Mouse (Mus musculus): ENCODE data around the gene Atm. TPM values are rescaled to one million over a fixed set of nuclear protein-coding genes. Genes with fewer than 3 reads are reported as not detected.
A peak's percentile ranks its signal among the peaks of the same experiment; 100 is the strongest.

Gene Atm
- total RNA-seq, 2 experiments from 2014 or later: 5.0 to 5.5 TPM

DNA sequence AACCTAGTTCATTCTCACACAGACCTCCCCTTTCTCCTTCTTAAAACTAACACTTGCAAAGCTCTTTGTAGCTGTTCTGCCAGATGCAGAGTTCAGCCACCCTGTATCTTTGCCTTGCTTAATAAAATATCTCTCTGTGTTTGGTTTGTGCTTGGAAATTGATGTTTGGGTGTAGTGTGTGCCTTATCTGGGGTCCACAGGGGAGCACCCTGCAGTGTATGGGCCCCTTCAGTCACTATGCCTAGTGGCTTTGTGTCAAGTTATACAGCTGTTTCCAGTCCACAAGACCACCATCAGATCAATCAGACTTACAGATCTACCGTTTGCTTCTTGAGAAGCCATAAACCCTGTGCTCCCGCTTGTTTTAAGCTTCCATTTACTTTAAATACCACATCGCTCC is 127.1 kb downstream of the Atm start:
- no peak for DNase-seq (ENCODE audit: low spot score)

DNA sequence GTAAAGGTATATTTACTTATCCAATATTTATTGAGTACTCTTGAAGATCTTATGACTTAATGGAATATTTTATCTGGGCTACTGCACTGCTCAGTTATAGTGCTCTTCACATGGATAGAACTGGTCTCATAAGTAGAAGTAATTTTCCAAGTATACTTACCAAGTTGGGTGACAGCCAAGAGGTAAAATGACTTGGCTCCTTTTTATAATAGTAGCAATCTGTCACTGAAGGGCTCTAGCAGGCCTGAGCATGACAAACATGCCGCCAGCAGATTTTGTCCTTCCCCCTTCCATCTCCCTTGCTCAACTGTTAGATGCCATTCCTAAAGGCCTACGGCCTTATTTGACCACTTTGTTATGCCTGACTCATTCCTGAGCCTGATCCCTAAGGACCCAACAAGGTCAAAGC is 127.6 kb downstream of the Atm start:
- no peak for DNase-seq (ENCODE audit: low spot score)

GRCm38 (mm10) chr9:53408548-53408947 is 128.0 kb downstream of the Atm start:
- no peak for DNase-seq (ENCODE audit: low spot score)

DNA sequence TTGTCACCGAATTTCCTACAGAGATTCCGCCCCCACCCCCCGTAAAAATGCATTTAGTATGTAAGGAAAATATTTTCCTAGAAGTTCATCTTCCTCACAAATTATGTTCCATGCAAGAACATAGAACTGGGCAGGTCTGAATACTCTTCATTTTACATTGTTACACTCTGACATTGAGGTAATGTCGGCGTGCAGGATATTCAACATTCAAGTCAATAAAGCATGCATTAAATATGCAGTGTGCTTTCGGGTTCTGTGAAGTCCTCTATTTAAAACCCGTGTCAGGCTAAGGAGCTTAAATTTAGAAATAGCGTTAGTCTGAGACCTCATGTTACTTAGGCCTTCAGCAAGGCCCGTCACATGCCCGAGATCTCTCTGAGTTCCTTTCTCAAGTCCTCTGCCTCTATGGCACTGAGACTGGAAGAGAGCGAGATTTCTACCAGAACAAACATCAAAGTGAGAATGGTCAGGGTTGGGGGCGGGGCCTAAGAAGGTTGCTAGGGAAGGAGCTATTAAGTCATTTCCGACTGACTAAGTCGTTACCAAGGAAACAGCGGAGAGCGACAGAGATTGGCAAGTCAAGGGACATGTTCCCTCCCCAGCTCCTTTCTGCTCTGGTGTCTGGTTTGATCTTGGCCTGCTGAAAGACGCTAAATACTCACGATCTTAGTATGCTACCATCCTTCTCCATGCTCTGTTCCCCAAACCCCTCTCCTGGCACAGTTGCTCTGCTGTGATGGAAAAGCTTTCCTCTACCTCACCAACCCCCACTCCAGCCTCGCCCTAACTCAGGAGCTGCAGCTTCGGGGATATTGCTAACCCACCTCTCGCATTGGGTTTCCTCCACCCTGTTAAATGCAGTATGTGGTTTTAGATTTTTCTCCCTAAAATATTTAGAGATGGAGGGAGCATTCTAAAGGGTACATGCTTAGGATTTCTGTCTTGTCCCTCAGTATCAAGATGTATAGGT is 131.5 kb downstream of the Atm start:
- peak; percentile 61 for DNase-seq (ENCODE audit: low spot score)

- DNase-seq (ENCODE audit: low spot score): no peak
These were observed 132.3 kb downstream of the Atm start for GRCm38 (mm10) chr9:53404050-53404752.

GRCm38 (mm10) chr9:53402991-53403390 is 133.5 kb downstream of the Atm start:
- no peak for DNase-seq (ENCODE audit: low spot score)

GRCm38 (mm10) chr9:53402291-53402711 is 134.2 kb downstream of the Atm start, which contains the start of gene 4930550C14Rik:
TSS of gene 4930550C14Rik (plus strand) at chr9:53402325.
- peak; percentile 11 for DNase-seq (ENCODE audit: low spot score)

- no peak for DNase-seq (ENCODE audit: low spot score)
These were observed 135.4 kb downstream of the Atm start for GRCm38 (mm10) chr9:53401146-53401545.

DNA sequence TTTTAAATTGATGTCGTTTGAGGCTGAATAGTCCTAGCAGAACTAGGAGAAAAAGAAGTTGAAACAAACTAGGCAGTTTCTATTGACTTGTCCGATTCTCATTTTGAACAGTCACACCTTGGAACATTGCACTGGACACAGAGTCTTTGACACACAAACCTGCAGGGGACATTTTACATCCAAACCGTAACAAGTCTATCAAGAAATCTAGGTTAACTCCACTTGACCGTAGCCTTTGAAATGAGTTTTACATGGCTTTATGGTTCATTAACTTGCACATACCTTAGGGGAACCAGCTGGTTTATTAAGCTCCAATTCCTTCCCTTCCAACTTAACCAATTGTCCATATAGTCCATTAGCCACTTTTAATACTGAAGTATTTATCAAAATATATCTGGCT is 135.8 kb downstream of the Atm start:
- DNase-seq (ENCODE audit: low spot score): no peak

DNA sequence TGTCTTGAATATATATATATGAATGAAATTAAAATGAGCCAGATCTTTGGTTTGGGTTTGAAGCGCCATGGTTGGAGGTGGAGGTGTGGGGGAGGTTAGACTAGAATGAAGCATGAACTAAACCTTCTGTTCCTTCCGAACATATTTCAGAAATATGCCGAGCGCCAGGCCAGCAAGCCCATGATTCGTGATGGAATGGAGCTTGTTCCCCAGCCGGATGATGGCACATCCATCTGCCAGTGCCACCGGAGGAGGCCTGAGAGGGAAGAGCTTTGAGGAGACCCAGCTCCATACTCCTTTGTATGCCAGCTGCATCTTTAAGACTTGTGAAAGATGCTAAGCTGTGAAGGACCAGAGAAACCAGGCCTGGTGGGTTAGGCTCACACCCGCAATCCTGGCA is 137.0 kb downstream of the Atm start:
- no peak for DNase-seq (ENCODE audit: low spot score)

DNA sequence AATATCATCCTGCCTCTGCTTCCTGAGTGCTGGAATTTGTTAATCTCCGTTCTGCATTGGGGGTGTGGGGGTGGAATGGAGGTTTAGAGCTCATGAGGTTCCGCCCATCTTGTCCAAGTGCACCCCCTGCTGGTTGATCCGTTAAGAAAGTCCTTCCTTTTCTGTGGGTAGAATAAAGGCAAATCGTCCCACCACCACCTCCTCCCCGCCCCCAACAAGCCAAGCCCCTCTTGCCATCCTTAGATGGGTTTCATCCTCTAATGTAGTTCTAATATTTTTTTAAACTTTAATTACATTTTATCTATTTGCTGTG is 138.2 kb downstream of the Atm start:
- peak; percentile 68 for DNase-seq (ENCODE audit: low spot score)

DNA sequence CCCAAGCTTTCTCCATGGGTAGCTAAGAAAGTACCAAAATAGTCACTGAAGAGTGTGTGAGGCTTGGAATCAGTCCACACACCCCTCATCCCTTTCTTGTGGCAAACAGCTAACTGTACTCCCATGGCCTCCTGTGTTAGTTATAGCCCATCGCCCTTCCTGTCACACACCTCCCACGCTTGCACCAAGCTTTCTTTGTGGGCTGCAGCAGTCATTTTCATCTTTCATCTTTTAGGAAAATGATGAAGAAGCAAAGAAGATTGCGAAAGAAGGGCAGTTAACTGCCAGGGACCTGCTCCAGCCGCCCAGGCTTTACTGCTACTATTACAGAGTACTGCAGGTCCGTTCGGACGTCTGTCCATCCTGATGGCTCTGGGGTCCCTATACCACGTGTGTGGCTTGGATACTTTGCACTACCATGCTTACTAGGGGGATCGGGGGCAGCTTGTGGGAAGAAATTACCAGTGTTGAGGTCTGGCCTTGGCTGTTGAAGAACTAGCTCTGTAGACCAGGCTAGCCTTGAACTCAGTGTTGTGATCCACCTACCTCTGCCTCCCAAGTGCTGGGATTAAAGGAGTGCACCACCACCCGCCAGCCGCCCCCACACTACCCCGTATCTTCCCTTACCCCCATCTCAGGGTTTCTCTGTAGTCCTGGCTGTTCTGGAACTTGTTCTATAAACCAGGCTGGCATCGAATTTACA is 138.7 kb downstream of the Atm start:
- no peak for DNase-seq (ENCODE audit: low spot score)

- DNase-seq (ENCODE audit: low spot score): no peak
These were observed 146.4 kb downstream of the Atm start for GRCm38 (mm10) chr9:53390136-53390535.

Small RNA genes lying within 50 kb of the gene (microRNA-seq; reads per million reads assigned to microRNA genes)
- not detected for gene Mir130c

Other genes with a start within 250 kb of the Atm start
- 1 to 10 TPM; 1.6 to 3.4 TPM for gene Exph5, start 235.1 kb downstream of the Atm start, total RNA-seq (2021)
- gene Kdelc2, start 152.7 kb downstream of the Atm start, total RNA-seq (2021): 1 to 10 TPM; 3.6 to 4.0 TPM
- gene 4930550C14Rik, start 134.4 kb downstream of the Atm start, total RNA-seq (2021): not detected
- gene Npat, start 307 bp upstream of the Atm start, total RNA-seq (2021): 1 to 10 TPM; 4.7 to 5.1 TPM
- 100 to 1,000 TPM; 135 to 164 TPM for gene Acat1, start 73.6 kb upstream of the Atm start, total RNA-seq (2021)
- 10 to 100 TPM; 76.7 to 77.9 TPM for gene Cul5, start 133.3 kb upstream of the Atm start, total RNA-seq (2021)
- not detected for gene Rab39, start 169.5 kb upstream of the Atm start, total RNA-seq (2021)
- not detected for gene Slc35f2, start 234.8 kb upstream of the Atm start, total RNA-seq (2021)

Data from gastrocnemius, adult 18-20 months (tissue).